ENCODE assay signal across 1 mouse cellular context in the genomic region with DNA sequence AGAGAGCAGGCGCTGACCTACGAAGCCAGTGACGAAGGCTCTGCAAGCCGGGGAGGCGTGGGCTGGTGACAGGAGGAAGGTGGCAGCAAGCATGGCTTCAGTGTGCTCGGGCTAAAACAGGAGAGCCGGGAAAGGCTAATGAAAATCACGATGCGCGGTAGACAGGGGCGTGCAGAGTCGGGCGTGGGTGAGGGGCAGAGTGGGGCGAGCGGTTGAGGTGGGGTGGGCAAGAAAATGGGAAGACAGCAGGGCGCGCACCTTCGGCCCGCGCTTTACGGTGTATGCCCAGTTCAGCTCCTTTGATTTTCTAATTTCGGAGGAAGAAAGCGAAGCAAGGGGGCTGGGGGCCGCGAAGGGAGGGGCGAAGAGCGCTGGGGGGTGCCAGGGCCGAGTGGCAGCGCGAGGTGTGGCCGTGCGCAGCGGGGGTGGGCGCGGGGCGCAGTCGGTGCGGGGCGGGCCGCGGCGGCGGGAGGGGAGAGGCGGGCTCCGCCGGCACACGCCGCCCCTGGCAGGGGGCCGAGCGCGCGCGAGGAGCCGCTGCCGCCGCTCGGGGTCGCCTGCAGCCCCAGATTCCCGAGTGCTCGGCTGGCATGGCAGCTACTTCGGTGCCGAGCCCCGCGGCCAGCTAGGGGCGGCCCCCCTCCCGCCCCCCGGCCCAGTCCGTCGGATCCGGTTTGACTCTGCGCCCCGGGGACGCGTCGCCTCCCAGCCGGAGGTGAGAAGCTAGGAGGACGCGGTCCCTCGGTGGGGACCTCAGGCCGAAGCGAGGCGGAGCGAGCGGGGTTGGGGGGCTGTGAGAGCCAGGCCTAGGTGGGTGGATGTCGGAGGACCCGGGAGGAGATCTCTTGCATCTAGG.
TF ChIP-seq lines count a peak whose summit lies in the region.

Dlk2 (plus strand) TSS at position 58 of the 856 bp plus-strand sequence.

TF ChIP-seq in CH12.LX, 34 proteins besides CTCF, POLR2A, EP300 and RAD21 (continued from another document):
- TF ChIP-seq IRF4 (IDR thresholded peaks at IDR 0.05; ENCODE audit: low read depth, low read length), result no peak
- TF ChIP-seq ETS1 (conservative IDR thresholded peaks at IDR 0.05; ENCODE audit: low read depth, low read length), result no peak
- TF ChIP-seq USF2 (conservative IDR thresholded peaks at IDR 0.05; ENCODE audit: low read depth, low read length), result no peak
- TF ChIP-seq ZKSCAN1 (IDR thresholded peaks at IDR 0.05; ENCODE audit: borderline replicate concordance, low read depth, low read length), result no peak
- no peak for TF ChIP-seq ELF1 (IDR thresholded peaks at IDR 0.05; ENCODE audit: low read depth, low read length)
- no peak for TF ChIP-seq RCOR1 (conservative IDR thresholded peaks at IDR 0.05; ENCODE audit: low read depth, low read length)
- TF ChIP-seq E2F4 (IDR thresholded peaks at IDR 0.05; ENCODE audit: insufficient replicate concordance, low read depth, low read length), result no peak
- no peak for TF ChIP-seq JUND (conservative IDR thresholded peaks at IDR 0.05; ENCODE audit: low read depth, low read length)
- no peak for TF ChIP-seq MEF2A (IDR thresholded peaks at IDR 0.05; ENCODE audit: borderline replicate concordance, low read depth, low read length)
- no peak for TF ChIP-seq JUN (IDR thresholded peaks at IDR 0.05; ENCODE audit: insufficient read depth, low read depth, low read length)
- no peak for TF ChIP-seq HCFC1 (IDR thresholded peaks at IDR 0.05; ENCODE audit: low read depth, low read length)
- no peak for TF ChIP-seq SMC3 (IDR thresholded peaks at IDR 0.05; ENCODE audit: low read depth, low read length)
